Mouse (Mus musculus): ENCODE results near the gene Olfr639.

Gene Olfr639

DNA sequence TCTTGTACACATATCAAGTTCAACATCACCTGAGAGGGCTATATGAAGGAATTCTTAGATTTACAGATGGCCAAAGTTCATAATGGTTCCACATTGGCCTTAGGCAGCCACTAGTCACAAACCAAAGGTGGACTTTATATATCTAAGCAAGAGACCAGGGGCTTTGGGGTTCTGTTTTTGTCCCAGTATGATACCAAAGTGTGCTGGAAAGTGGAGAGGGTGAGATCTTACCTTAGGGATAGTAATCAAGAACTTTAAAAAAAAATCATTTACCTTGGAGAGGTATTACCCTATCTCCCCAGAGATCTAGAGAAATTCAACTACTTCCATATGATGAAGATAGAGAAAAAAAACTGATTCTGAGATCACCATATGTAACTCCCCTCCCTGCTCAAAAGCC, at the start of gene Olfr639:
Olfr639 (minus strand) TSS at position 101 of the 400 bp plus-strand sequence.
- no peak for DNase-seq (ENCODE audit: low read depth, low spot score)

DNA sequence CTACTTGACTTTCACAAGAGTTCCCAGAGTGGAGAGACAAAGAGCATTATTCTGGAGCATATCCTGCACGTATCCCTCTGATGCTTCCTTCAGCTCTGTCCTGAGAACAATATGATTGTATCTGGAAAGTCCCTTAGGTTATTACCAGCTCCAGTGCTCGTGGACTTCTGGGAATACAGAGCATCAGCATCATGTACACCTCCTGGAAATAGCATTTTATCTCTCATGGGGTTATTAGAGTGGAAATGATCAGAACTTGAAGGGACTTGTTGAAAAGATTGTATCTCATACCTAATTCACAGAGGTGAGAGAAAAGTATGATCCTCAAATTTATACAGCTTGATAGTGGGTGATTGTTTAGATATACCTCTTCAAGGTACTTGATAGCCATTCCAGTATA, 44.2 kb upstream of the Olfr639 start, which contains the start of gene 4930516K23Rik:
4930516K23Rik (minus strand) TSS at position 101 of the 400 bp plus-strand sequence.
- no peak for DNase-seq (ENCODE audit: low read depth, low spot score)

DNA sequence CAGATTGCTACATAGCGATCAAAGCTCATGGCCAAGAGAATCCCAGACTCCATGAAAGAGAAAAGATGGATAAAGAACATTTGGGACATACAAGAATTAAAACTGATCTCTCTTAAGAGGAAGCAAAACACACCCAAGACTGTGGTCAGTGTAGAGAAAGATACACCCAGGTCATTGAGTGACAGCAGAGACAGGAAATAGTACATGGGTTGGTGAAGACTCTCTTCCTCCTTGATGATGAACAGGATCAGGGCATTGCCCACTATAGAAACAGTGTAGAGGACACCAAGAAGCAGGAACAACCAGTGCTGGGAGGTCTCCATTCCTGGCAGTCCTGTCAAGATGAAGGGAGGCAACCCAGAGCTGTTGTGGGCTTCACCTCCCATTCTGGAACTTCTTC, 42.1 kb upstream of the Olfr639 start:
- DNase-seq (ENCODE audit: low read depth, low spot score) = no peak

DNA sequence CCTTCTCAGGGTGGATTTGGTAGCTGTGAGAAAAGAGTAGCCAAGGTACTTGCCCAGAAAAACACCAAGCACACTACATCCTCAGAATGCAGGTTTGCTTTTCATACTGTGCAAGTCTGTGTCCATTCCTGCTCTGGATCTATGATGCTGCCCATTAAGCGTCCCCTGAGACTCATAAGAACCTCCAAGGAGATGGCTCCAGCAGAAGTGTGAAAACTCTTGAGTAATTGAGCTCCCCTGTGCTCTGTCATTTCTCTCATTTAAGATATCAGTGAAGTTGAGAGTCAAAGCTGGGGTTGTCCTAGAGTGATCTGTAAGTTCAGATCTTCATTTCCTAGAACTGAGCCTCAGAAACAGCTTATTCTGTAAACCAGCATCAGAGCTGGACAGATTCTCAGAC, 35.5 kb upstream of the Olfr639 start, which contains the start of gene Olfr642:
Olfr642 (minus strand) TSS at position 101 of the 400 bp plus-strand sequence.
- DNase-seq (ENCODE audit: low read depth, low spot score) = no peak

DNA sequence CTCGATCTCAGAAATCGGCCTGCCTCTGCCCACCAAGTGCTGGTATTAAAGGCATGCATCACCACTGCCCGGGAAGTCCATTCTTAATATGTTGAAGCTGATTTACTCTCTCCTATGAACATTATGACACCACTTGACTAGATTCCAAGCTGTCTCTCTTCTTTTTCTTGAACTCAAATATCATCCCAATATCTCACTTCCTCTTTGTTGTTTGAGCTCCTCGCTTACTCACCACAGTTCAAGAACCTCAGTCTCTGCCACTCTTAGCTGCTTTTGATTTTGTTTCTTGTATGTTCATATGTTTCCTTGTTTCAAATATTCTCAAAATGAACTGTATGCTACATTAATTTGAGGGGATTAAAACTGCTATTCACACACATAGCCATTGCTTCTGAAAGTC, 33.6 kb upstream of the Olfr639 start:
- DNase-seq (ENCODE audit: low read depth, low spot score) = no peak

DNA sequence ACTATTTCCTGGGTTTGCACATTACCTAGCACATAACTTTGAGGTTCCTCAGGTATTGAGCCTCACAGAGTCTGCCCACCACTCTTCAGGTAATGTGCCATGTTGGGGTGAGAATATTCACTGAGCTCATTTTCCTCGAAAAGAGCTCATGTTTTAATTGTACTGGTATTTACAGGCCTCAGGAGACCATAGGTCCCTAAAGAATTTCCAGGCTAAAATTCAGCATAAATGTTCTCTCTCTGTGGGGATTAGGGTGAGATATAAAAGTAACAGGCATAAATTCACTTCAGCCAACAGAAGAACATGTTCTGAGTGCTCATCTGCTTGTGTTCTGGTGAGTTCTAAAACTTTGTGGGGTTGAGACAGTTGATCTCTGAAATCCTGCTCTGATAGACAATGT, 18.0 kb upstream of the Olfr639 start, which contains the start of gene Olfr641:
Olfr641 (plus strand) TSS at position 301 of the 400 bp plus-strand sequence.
- DNase-seq (ENCODE audit: low read depth, low spot score) = no peak

DNA sequence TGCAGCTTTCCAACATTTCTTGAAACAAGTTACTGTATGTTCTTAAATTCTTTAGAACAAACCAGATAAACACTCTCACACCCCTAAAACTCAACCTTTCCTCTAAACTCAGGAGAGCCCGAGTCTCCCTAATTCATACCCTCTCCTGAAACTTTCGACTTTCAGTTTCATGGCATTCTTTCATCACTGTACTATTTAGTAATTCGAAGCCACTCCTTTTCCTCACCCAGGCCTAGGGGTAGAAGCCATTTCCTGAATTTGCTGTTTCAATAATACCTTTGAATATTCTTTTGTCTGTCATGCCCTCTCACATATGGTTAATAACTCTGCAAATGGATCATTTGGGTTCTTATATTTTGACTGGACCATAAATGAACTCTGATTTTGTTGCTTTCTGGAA, 9.9 kb upstream of the Olfr639 start:
- no peak for DNase-seq (ENCODE audit: low read depth, low spot score)

DNA sequence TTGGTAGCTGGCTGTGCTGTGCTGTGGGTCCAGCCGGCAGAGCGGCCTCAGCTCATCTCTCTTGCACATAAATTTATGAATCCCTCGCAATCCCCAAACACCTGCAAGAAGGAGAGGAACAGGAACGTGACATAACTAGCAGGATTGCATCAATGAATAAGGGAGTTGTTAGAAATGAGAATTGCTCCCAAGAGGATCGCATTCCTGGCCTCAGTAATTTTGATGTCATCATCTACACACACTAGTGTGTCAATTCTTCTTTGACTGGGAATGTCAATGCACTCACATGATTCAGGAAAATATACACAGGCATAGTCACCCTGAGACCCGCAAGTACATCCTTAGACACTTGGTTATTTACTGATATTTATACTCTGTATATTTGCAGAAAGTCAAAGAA, 8.4 kb upstream of the Olfr639 start, which contains the start of gene Olfr640:
Olfr640 (minus strand) TSS at position 101 of the 400 bp plus-strand sequence.
- no peak for DNase-seq (ENCODE audit: low read depth, low spot score)

DNA sequence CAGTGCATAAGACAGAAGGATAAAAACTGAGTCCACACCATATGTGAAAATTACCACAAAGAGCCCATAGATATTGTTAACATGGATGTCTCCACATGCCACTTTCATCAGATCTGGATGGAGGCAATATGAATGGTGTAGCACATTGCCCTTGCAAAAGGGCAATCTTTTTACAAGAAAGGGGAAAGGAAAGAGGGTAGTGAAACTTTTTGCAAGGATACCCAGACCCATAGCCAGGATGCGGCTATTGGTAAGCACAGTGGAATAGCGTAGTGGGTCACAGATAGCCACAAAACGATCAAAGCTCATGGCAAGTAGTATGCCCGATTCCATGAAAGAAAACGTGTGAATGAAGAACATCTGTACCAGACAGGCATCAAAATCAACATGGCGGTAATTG, 4.5 kb upstream of the Olfr639 start:
- DNase-seq (ENCODE audit: low read depth, low spot score) = no peak

DNA sequence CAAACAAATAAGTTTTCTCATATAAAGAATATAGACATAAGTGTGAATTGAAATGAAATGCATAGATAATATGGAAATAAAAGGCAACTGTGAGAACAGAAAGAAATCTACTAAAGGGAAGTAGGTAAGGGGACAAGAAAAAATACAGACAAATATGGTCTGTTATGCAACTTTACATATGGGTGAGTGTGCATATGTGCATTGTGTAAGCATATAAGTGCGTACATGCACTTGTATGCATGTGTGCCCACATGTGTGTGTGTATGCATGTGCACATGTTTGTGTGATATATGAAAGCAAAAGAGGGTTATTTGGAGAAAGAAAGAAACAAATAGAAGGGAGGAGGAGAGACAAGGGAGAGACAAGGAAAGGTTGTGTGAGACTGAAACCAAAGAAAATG, 1.9 kb upstream of the Olfr639 start:
- DNase-seq (ENCODE audit: low read depth, low spot score) = no peak

DNA sequence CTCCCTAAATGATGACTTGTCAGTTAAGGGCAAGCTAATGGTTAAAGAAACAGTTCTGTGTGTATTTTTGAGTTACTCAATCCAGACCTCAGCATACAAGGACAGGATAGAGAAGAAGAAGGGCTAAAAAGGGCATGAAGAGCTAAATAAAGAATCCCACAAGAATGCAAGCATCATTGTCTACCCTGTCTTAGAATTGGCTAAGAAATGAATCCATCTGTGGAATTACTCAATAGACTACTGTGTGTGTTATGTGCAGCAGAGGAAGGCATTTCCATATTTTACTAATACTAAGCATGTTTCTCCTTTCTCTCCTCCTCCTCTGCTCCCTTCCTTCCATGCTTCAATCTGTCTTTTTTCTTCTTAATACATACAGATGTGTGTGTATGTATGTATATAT, 18.0 kb downstream of the Olfr639 start:
- DNase-seq (ENCODE audit: low read depth, low spot score) = no peak

DNA sequence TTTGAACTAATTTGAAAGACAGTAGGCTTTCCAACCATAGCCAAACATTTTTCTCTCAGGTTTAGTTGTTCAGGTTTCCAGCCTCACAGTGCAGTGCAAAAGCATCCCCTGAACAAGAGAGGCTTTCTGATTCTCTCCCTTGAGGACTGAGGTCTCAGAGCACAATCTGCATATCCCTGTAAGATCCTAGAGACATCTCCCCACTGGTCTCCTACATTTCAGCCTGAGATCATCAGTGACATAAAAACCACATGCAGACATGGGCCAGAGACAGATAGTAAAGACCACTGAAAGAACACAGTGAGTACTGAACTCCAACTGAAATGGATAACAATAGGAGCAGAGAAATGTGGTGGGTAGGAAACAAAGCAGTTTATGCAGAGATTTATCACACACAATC, 18.7 kb downstream of the Olfr639 start, which contains the start of gene Olfr638:
Olfr638 (plus strand) TSS at position 301 of the 400 bp plus-strand sequence.
- no peak for DNase-seq (ENCODE audit: low read depth, low spot score)

DNA sequence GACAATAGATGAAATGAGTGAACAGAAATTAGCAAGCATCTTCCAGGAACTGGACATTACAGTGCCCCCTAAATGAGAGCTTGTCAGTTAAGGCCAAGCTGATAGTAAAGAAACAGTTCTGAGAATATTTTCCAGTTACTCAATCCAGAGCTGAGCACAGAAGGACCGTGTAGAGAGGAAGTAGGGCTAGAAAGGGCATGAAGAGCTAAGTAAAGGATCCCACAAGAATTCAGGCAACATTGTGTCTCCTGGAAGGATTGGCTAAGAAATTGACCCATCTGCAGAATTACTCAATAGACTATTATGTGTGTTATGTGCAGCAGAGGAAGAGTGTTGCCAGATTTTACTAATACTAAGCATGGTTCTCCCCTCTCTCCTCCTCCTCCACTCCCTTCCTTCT, 45.3 kb downstream of the Olfr639 start:
- no peak for DNase-seq (ENCODE audit: low read depth, low spot score)

DNA sequence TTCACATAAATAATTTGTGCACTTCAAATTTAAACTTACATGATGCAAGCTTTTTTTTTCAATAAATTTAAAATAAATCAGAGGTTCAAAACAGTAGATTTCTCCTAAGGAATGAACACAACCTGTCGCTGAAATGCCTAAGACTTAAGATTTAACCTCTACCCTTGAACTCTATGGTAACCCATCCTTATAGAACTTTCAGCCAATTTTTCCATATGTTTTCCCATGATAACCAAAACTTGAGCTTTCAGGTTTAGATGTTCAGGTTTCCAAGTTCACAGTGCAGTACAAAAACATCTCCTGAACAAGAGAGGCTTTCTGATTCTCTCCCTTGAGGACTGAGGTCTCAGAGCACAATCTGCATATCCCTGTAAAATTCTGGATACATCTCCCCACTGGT, 46.3 kb downstream of the Olfr639 start, which contains the start of gene Olfr635:
Olfr635 (plus strand) TSS at position 301 of the 400 bp plus-strand sequence.
- DNase-seq (ENCODE audit: low read depth, low spot score) = no peak

DNA sequence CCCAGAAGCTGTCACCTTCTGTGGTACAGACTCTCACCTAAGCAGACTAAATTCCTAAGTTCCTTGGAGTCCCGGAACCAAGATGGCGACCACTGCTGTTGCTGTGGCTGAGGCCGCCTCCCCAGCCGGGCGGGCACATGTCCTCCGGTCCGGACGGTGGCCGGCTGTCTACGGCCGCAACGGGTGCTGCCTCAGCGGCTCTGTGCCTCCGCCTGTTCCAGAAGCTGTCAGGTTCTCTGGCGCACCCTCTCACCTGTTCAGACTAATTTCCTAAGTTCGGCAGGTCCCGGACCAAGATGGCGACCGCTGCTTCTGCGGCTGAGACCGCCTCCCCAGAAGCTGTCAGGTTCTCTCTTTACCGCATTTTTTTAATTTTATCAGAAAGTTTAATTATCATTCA, 50.2 kb downstream of the Olfr639 start:
- peak; percentile 5 for DNase-seq (ENCODE audit: low read depth, low spot score)

Measured in R1 (cell line).